Mouse (Mus musculus): ENCODE data around the gene Krt35.

DNA sequence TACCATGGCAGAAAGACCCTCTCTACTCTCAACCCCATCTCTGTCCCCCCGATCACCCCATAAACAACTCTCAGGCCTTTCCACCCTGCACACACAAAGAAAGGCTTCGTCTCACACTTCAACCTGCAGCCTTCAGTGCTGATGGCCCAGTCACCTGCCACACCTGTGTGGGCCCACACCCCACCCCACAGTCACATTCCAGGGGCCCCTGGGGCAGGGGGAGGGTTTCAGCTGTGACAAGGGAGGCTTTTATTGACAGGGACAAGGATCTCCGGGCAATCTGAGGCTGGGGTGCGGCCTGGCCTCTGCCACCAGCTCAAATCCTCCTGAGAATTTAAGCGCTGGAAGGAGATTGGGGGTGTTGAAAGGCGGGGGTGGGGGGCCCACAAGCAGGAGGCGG is 42.8 kb upstream of the Krt35 start:
- no peak for TF ChIP-seq CTCF (IDR thresholded peaks at IDR 0.05; ENCODE audit: control insufficient read depth, insufficient read depth, insufficient read length)
- no peak for TF ChIP-seq MYOG (IDR thresholded peaks at IDR 0.05; ENCODE audit: control insufficient read depth, extremely low read depth, insufficient read length)
- TF ChIP-seq CEBPB (IDR thresholded peaks at IDR 0.05; ENCODE audit: low read depth): no peak
- TF ChIP-seq FOSL1 (IDR thresholded peaks at IDR 0.05; ENCODE audit: insufficient read depth, low read length, poor library complexity, severe bottlenecking): no peak
- TF ChIP-seq MAX (IDR thresholded peaks at IDR 0.05): no peak
- no peak for TF ChIP-seq MYOD1 (IDR thresholded peaks at IDR 0.05; ENCODE audit: control insufficient read depth, insufficient read length, low read depth)
- TF ChIP-seq USF1 (IDR thresholded peaks at IDR 0.05; ENCODE audit: low read depth): no peak

All from C2C12 (cell line).